Comparison of ENCODE assay signal across 19 mouse cellular contexts in genomic region chr11:52279611-52280145, GRCm38 (mm10). TPM values are rescaled to one million over a fixed set of nuclear protein-coding genes. Genes with fewer than 3 reads are reported as not detected.
A peak's percentile ranks its signal among the peaks of the same experiment; 100 is the strongest.
DNase-seq lines count a peak whose midpoint lies in the region; ATAC-seq and TF ChIP-seq lines count a peak whose summit lies in the region.
"Had no signal": no experiment of that assay in that cellular context is flagged by ENCODE, and none has a peak within 500 bp of the region (broad histone marks: within the 10 kb centered on the region; RNA-seq: fewer than 3 reads in every experiment).

No protein-coding gene starts in this region.

- WGBS in heart, embryonic 15.5 days = 94% methylated on average over 8 of the region's 8 CpGs
- 78% methylated on average over 8 of the region's 8 CpGs for WGBS in spleen, adult 2 months

- no peaks in the 10 kb centered on the region for H3K9me3 ChIP-seq in heart, embryonic 15.5 days (replicated peaks)
- H3K9me3 ChIP-seq: embryonic facial prominence, embryonic 13.5 days; forebrain, embryonic 12.5 days; hindbrain, embryonic 12.5 days had no signal

- peaks cover 13% of the 10 kb centered on the region; the same call in 1 of the 2 replicates for H3K27me3 ChIP-seq in heart, embryonic 15.5 days
- peaks cover 10% of the 10 kb centered on the region for H3K27me3 ChIP-seq in spleen, adult 2 months (ENCODE audit: control insufficient read depth, insufficient read depth, low read length)

- no peak; the same call in 1 of the 2 replicates for TF ChIP-seq POLR2A in spleen, adult 2 months (IDR thresholded peaks at IDR 0.05; ENCODE audit: low read depth, low read length)

- no peak overlapping the region for H3K9ac ChIP-seq in heart, embryonic 15.5 days
- H3K9ac ChIP-seq: embryonic facial prominence, embryonic 13.5 days; forebrain, embryonic 12.5 days; forebrain, postnatal 0 days; hindbrain, embryonic 12.5 days had no signal

- no peaks in the 10 kb centered on the region for H3K36me3 ChIP-seq in heart, embryonic 15.5 days
- H3K36me3 ChIP-seq in spleen, adult 2 months (ENCODE audit: control insufficient read depth, insufficient read depth, low read length) = no peaks in the 10 kb centered on the region; the same call in 1 of the 2 replicates
- H3K36me3 ChIP-seq: forebrain, embryonic 12.5 days; hindbrain, embryonic 12.5 days had no signal

- ATAC-seq in heart, embryonic 15.5 days (replicated peaks; ENCODE audit: insufficient number of reproducible peaks, insufficient read depth, low FRiP score, low read depth) = no peak
- ATAC-seq: forebrain, postnatal 0 days; hindbrain, postnatal 0 days had no signal

- DNase-seq in heart, adult 18-20 months = no peak
- DNase-seq in spleen, adult 2 months (ENCODE audit: low read depth in 1 of 2, low spot score in 2 of 2) = no peak
- DNase-seq in spleen, postnatal 36 days (ENCODE audit: low spot score in 2 of 2) = no peak
- peak; percentile 63 for DNase-seq in thymus, postnatal 14 days
- DNase-seq in frontal cortex, postnatal 36 days (ENCODE audit: low spot score in 2 of 2) = no peak
- no peak for DNase-seq in urinary bladder, postnatal 4 days (ENCODE audit: low spot score in 2 of 2)
- DNase-seq: adrenal gland, postnatal 25 days; cerebellum, adult 18-20 months; cerebellum, adult 9-11 months; cerebellum, postnatal 36 days; forebrain, postnatal 0 days; gastrocnemius, adult 2 months; gastrocnemius, postnatal 25 days; heart, postnatal 4 days had no signal

- H3K4me1 ChIP-seq in heart, embryonic 15.5 days (replicated peaks) = peaks cover 36% of the 10 kb centered on the region
- H3K4me1 ChIP-seq in spleen, adult 2 months (ENCODE audit: control insufficient read depth, insufficient read depth, insufficient read length) = peaks cover 10% of the 10 kb centered on the region; the same call in 1 of the 2 replicates

- H3K4me2 ChIP-seq in heart, embryonic 15.5 days = no peak overlapping the region
- H3K4me2 ChIP-seq: embryonic facial prominence, embryonic 13.5 days; forebrain, embryonic 12.5 days; hindbrain, embryonic 12.5 days had no signal

- no peak for TF ChIP-seq CTCF in spleen, adult 2 months (IDR thresholded peaks at IDR 0.05; ENCODE audit: extremely low read depth, insufficient read depth, insufficient read length, insufficient replicate concordance)

- H3K4me3 ChIP-seq in heart, embryonic 15.5 days = peak overlapping the region; percentile 62; the same call in 1 of the 2 replicates
- H3K4me3 ChIP-seq in spleen, adult 2 months (ENCODE audit: extremely low read depth, insufficient read depth, insufficient read length) = peak overlapping the region; percentile 73
- H3K4me3 ChIP-seq: embryonic facial prominence, embryonic 13.5 days; forebrain, embryonic 12.5 days; gastrocnemius, adult 2 months; hindbrain, embryonic 12.5 days had no signal

- no peak overlapping the region for H3K27ac ChIP-seq in heart, embryonic 15.5 days
- H3K27ac ChIP-seq in spleen, adult 2 months (ENCODE audit: insufficient read depth, low read length) = peak overlapping the region; percentile 92
- H3K27ac ChIP-seq: embryonic facial prominence, embryonic 13.5 days; forebrain, embryonic 12.5 days; gastrocnemius, adult 2 months; hindbrain, embryonic 12.5 days; hindbrain, postnatal 0 days had no signal

RNA-seq across cellular contexts. Expression of gene Tcf7, which starts 3.1 kb away (rescaled TPM):
- 5.0 and 36.0 TPM in 2 replicates for polyA plus RNA-seq in heart, embryonic 15.5 days (2015; fragmentation: Nextera tagmentation; extraction: Ambion mirVana)
- 1 to 10 TPM in 1 of 2 experiments, under 1 TPM in 1; 0.55 to 6.6 TPM for total RNA-seq in heart, adult 18-20 months (2021)
- polyA plus RNA-seq in spleen, adult 2 months (2012; rRNA removed) = 139 and 165 TPM in 2 replicates

RNA-seq across cellular contexts. Expression of gene Skp1a, which starts 47.9 kb away (rescaled TPM):
- 464 and 512 TPM in 2 replicates for polyA plus RNA-seq in heart, embryonic 15.5 days (2015; fragmentation: Nextera tagmentation; extraction: Ambion mirVana)
- total RNA-seq in heart, adult 18-20 months (2021) = 100 to 1,000 TPM; 266 to 277 TPM
- 4.5 and 6.3 TPM in 2 replicates for polyA plus RNA-seq in spleen, adult 2 months (2012; rRNA removed)

Comparison
In these comparisons a context has a peak if more than half of its experiments do, and no peak if none do; other contexts are left out.
1. RNA of gene Skp1a, which starts 47.9 kb away (polyA plus RNA-seq): 464 to 512 TPM in heart, embryonic 15.5 days; 4.5 to 6.3 TPM in spleen, adult 2 months; every median in the first group is over 10 times any median in the second.